Mouse (Mus musculus) erythroblast, embryonic 14.5 days (primary cell): Measurements from ENCODE around the gene Cltc.

Experiments
- GATA1 ChIP-seq: IDR thresholded peaks from 2 replicates; pipeline ENCODE4 v1.6.1; 2012; ENCODE audit warnings: low read length, inconsistent platforms, mixed read lengths
- TAL1 ChIP-seq: IDR thresholded peaks from 3 replicates; pipeline ENCODE4 v1.6.1; 2012; ENCODE audit warnings: low read length, inconsistent platforms, mixed read lengths

DNA sequence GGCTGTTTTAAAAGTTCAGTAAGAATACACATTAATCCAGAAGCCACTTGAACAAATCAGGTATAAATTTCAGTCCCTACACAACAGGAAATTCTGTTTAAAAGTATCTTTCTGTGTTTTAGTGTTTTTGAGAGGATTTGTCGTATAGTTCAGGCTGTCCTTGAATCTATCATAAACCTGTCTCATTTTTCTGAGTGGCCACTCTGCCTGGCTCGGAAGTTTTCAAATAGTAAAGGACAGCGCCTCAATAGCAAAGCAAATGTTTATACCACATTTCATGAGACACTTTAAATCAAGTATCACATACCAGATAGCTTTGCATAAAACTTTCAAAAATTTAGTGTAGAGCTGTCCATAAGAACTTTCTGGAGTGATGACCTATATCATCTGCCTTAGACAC, 39.0 kb downstream of the Cltc start:
- no peak for TF ChIP-seq GATA1
- no peak for TF ChIP-seq TAL1
